Mouse (Mus musculus) midbrain, postnatal 0 days (tissue): ENCODE data around the gene Ak5. TPM values are rescaled to one million over a fixed set of nuclear protein-coding genes. Genes with fewer than 3 reads are reported as not detected.
A peak's percentile ranks its signal among the peaks of the same experiment; 100 is the strongest.

ENCODE experiments used
- ATAC-seq: fragments of 200-750 bp; cut with Nextera tagmentation; 2 replicates; pipeline ENCODE4 v1.8.0; 2017; ENCODE audit warnings: moderate number of reproducible peaks, mild to moderate bottlenecking, moderate TSS enrichment, moderate library complexity; ENCODE audit not compliant: low FRiP score
- DNase-seq: peaks from one replicate; pipeline ENCODE4 v3.0.0-alpha.2; 2015; ENCODE audit warnings: low spot score
- H3K27ac ChIP-seq: fragments of 300-500 bp; sonication (generic); 2 replicates; pipeline ENCODE4 v1.5.1; 2014; ENCODE audit warnings: low read depth, mild to moderate bottlenecking, low read length, mixed read lengths
- H3K27me3 ChIP-seq: fragments of 300-500 bp; sonication (generic); 2 replicates; pipeline ENCODE4 v1.6.1; 2014; ENCODE audit warnings: low read length, control low read depth, mixed read lengths; ENCODE audit not compliant: insufficient read depth
- H3K36me3 ChIP-seq: fragments of 300-500 bp; sonication (generic); 2 replicates; pipeline ENCODE4 v1.6.1; 2014; ENCODE audit warnings: low read length, control low read depth, mixed read lengths; ENCODE audit not compliant: insufficient read depth
- H3K4me1 ChIP-seq: fragments of 300-500 bp; sonication (generic); 2 replicates; pipeline ENCODE4 v1.6.1; 2014; ENCODE audit warnings: mild to moderate bottlenecking, control low read depth, antibody characterized with exemption, low read length, mixed read lengths; ENCODE audit not compliant: insufficient read depth
- H3K4me2 ChIP-seq: fragments of 300-500 bp; sonication (generic); 2 replicates; pipeline ENCODE4 v1.6.1; 2014; ENCODE audit warnings: low read depth, mild to moderate bottlenecking, low read length, mixed read lengths; ENCODE audit not compliant: poor library complexity, severe bottlenecking
- H3K4me3 ChIP-seq: fragments of 300-500 bp; sonication (generic); 2 replicates; pipeline ENCODE4 v1.5.1; 2014; ENCODE audit warnings: low read depth, mild to moderate bottlenecking, low read length, moderate library complexity
- H3K9ac ChIP-seq: fragments of 300-500 bp; sonication (generic); replicated peaks from 2 replicates; pipeline ENCODE4 v1.6.1; 2014; ENCODE audit warnings: mild to moderate bottlenecking, low read length, moderate library complexity, mixed read lengths; ENCODE audit not compliant: poor library complexity, severe bottlenecking
- H3K9me3 ChIP-seq: fragments of 300-500 bp; sonication (generic); 2 replicates; pipeline ENCODE4 v1.6.1; 2016; ENCODE audit warnings: low read length, control low read depth
- CTCF ChIP-seq: IDR thresholded peaks from 2 replicates; pipeline ENCODE4 v1.5.1; 2016; ENCODE audit warnings: antibody characterized with exemption, mild to moderate bottlenecking
- WGBS: fragments of 180-500 bp; shearing (Covaris S2); extraction: QIAGEN DNeasy Blood & Tissue Kit; methylation state at CpG from one replicate; pipeline ENCODE4 v1.1.7; 2014; 5-methylcytosine and 5-hydroxymethylcytosine counted together
- polyA plus RNA-seq: library from polyadenylated mRNA; unstranded; fragments of >200 nt; fragmentation: Nextera tagmentation; extraction: Ambion mirVana; gene quantifications from 2 replicates; pipeline ENCODE4 v1.2.1, GENCODE M21; 2015
- total RNA-seq: library from RNA; depleted of rRNA; stranded (reverse); fragments of >200 nt; gene quantifications from 2 replicates; pipeline ENCODE4 v1.2.3, GENCODE M21; 2014

Ak5 gene
- total and polyA plus RNA-seq, 2 experiments from 2014 or later: 14.0 to 22.3 TPM

- no peak overlapping the region for H3K4me3 ChIP-seq
- no peak overlapping the region for H3K4me2 ChIP-seq
- WGBS: 80% methylated on average over 6 of the region's 6 CpGs
- no peaks in the 10 kb centered on the region for H3K36me3 ChIP-seq
- H3K27ac ChIP-seq: no peak overlapping the region
- no peak overlapping the region for H3K9ac ChIP-seq
- ATAC-seq: no peak
- H3K27me3 ChIP-seq: no peaks in the 10 kb centered on the region
- H3K9me3 ChIP-seq: no peaks in the 10 kb centered on the region
- DNase-seq: no peak
- peaks cover 11% of the 10 kb centered on the region for H3K4me1 ChIP-seq
- no peak for TF ChIP-seq CTCF
Observed at GRCm38 (mm10) chr3:152492241-152492640, 175.9 kb downstream of the Ak5 start.

- H3K4me3 ChIP-seq: no peak overlapping the region
- no peak for TF ChIP-seq CTCF
- 88% methylated on average over 5 of the region's 5 CpGs for WGBS
- no peak for ATAC-seq
- DNase-seq: no peak
- H3K9me3 ChIP-seq: no peaks in the 10 kb centered on the region
- no peaks in the 10 kb centered on the region for H3K36me3 ChIP-seq
- H3K27me3 ChIP-seq: no peaks in the 10 kb centered on the region
- H3K27ac ChIP-seq: no peak overlapping the region
- peaks cover 6% of the 10 kb centered on the region for H3K4me1 ChIP-seq
- no peak overlapping the region for H3K9ac ChIP-seq
- no peak overlapping the region for H3K4me2 ChIP-seq
Observed at GRCm38 (mm10) chr3:152490423-152490822, 177.7 kb downstream of the Ak5 start.

- Histone ChIP-seq H3K4me2 (no peak overlapping the region), H3K27me3 (no peaks in the 10 kb centered on the region), H3K27ac (no peak overlapping the region), H3K9me3 (no peaks in the 10 kb centered on the region), H3K36me3 (no peaks in the 10 kb centered on the region), H3K4me3 (no peak overlapping the region), H3K4me1 (no peaks in the 10 kb centered on the region), H3K9ac (no peak overlapping the region)
- ATAC-seq: no peak
- no peak for TF ChIP-seq CTCF
- DNase-seq: no peak
- WGBS: 86% methylated on average over 4 of the region's 4 CpGs
Observed at GRCm38 (mm10) chr3:152488964-152489363, 179.2 kb downstream of the Ak5 start.

- no peaks in the 10 kb centered on the region for H3K36me3 ChIP-seq
- ATAC-seq (peak; percentile 70; the same call in 1 of the 2 replicates), DNase-seq (peak; percentile 59)
- H3K9ac ChIP-seq: no peak overlapping the region
- H3K4me1 ChIP-seq: no peaks in the 10 kb centered on the region
- TF ChIP-seq CTCF: no peak
- H3K9me3 ChIP-seq: no peaks in the 10 kb centered on the region
- H3K27ac ChIP-seq: peak overlapping the region; percentile 52
- no peaks in the 10 kb centered on the region for H3K27me3 ChIP-seq
- no peak overlapping the region for H3K4me2 ChIP-seq
- 48% methylated on average over 6 of the region's 6 CpGs for WGBS
- no peak overlapping the region for H3K4me3 ChIP-seq
Observed at GRCm38 (mm10) chr3:152484206-152484605, 184.0 kb downstream of the Ak5 start.

- ATAC-seq (peak; percentile 12; the same call in 1 of the 2 replicates), DNase-seq (no peak)
- no peak overlapping the region for H3K9ac ChIP-seq
- H3K27ac ChIP-seq: peak overlapping the region; percentile 52
- no peaks in the 10 kb centered on the region for H3K4me1 ChIP-seq
- no peak for TF ChIP-seq CTCF
- no peaks in the 10 kb centered on the region for H3K9me3 ChIP-seq
- H3K27me3 ChIP-seq: no peaks in the 10 kb centered on the region
- H3K4me2 ChIP-seq: no peak overlapping the region
- H3K4me3 ChIP-seq: no peak overlapping the region
- H3K36me3 ChIP-seq: no peaks in the 10 kb centered on the region
- 43% methylated on average over 7 of the region's 7 CpGs for WGBS
Observed at GRCm38 (mm10) chr3:152483800-152484199, 184.4 kb downstream of the Ak5 start.

GRCm38 (mm10) chr3:152482182-152482581, 186.0 kb downstream of the Ak5 start:
- H3K27me3 ChIP-seq: no peaks in the 10 kb centered on the region
- ATAC-seq (no peak), DNase-seq (no peak)
- no peaks in the 10 kb centered on the region for H3K36me3 ChIP-seq
- H3K4me1 ChIP-seq: no peaks in the 10 kb centered on the region
- H3K9ac ChIP-seq: no peak overlapping the region
- 82% methylated on average over 8 of the region's 8 CpGs for WGBS
- no peaks in the 10 kb centered on the region for H3K9me3 ChIP-seq
- H3K4me3 ChIP-seq: no peak overlapping the region
- H3K27ac ChIP-seq: no peak overlapping the region
- no peak overlapping the region for H3K4me2 ChIP-seq
- TF ChIP-seq CTCF: no peak
